Mouse (Mus musculus): ENCODE measurements around the gene Psmd8. TPM values are rescaled to one million over a fixed set of nuclear protein-coding genes. Genes with fewer than 3 reads are reported as not detected.
"Not testable (repeated sequence)": the region's sequence is repeated elsewhere in the genome, so short reads cannot be mapped to it uniquely, and the experiment has no call there.

The Psmd8 gene
- polyA plus RNA-seq, 1 experiment: 127 TPM

- WGBS: 38% methylated on average over 7 of the region's 7 CpGs
Measured at GRCm38 (mm10) chr7:29146625-29147367, 33.7 kb downstream of the Psmd8 start.

GRCm38 (mm10) chr7:29144006-29144405 is 36.5 kb downstream of the Psmd8 start:
- Histone ChIP-seq H3K4me3 (ENCODE audit: low read depth, low read length) (no peak overlapping the region), H3K36me3 (ENCODE audit: control insufficient read depth, insufficient read depth, low read length) (no peaks in the 10 kb centered on the region), H3K27ac (ENCODE audit: insufficient read depth, low read depth, low read length) (no peak overlapping the region), H3K4me1 (ENCODE audit: control insufficient read depth, insufficient read depth, insufficient read length, low read length) (peaks cover 20% of the 10 kb centered on the region), H3K27me3 (ENCODE audit: control insufficient read depth, insufficient read depth, low read length) (no peaks in the 10 kb centered on the region)
- 84% methylated on average over 4 of the region's 4 CpGs for WGBS
- TF ChIP-seq CTCF (IDR thresholded peaks at IDR 0.05; ENCODE audit: extremely low read depth, insufficient read length, insufficient replicate concordance, low read depth, low read length): no peak
- TF ChIP-seq POLR2A (IDR thresholded peaks at IDR 0.05; ENCODE audit: low read depth, low read length): no peak

More at GRCm38 (mm10) chr7:29146625-29147367, 33.7 kb downstream of the Psmd8 start:
- Histone ChIP-seq H3K4me3 (ENCODE audit: low read depth, low read length) (no peak overlapping the region), H3K36me3 (ENCODE audit: control insufficient read depth, insufficient read depth, low read length) (no peaks in the 10 kb centered on the region), H3K27ac (ENCODE audit: insufficient read depth, low read depth, low read length) (peak overlapping the region; percentile 79), H3K27me3 (ENCODE audit: control insufficient read depth, insufficient read depth, low read length) (no peaks in the 10 kb centered on the region), H3K4me1 (ENCODE audit: control insufficient read depth, insufficient read depth, insufficient read length, low read length) (peaks cover 20% of the 10 kb centered on the region)
- TF ChIP-seq POLR2A (IDR thresholded peaks at IDR 0.05; ENCODE audit: low read depth, low read length) (no peak), CTCF (IDR thresholded peaks at IDR 0.05; ENCODE audit: extremely low read depth, insufficient read length, insufficient replicate concordance, low read depth, low read length) (no peak)

GRCm38 (mm10) chr7:29141416-29141815 is 39.1 kb downstream of the Psmd8 start:
- H3K27me3 ChIP-seq (ENCODE audit: control insufficient read depth, insufficient read depth, low read length): no peaks in the 10 kb centered on the region
- TF ChIP-seq CTCF (IDR thresholded peaks at IDR 0.05; ENCODE audit: extremely low read depth, insufficient read length, insufficient replicate concordance, low read depth, low read length): no peak
- no peak for TF ChIP-seq POLR2A (IDR thresholded peaks at IDR 0.05; ENCODE audit: low read depth, low read length)
- H3K4me3 ChIP-seq (ENCODE audit: low read depth, low read length): no peak overlapping the region
- H3K36me3 ChIP-seq (ENCODE audit: control insufficient read depth, insufficient read depth, low read length): no peaks in the 10 kb centered on the region
- 67% methylated on average over 8 of the region's 8 CpGs for WGBS
- no peak overlapping the region for H3K27ac ChIP-seq (ENCODE audit: insufficient read depth, low read depth, low read length)
- H3K4me1 ChIP-seq (ENCODE audit: control insufficient read depth, insufficient read depth, insufficient read length, low read length): peaks cover 4% of the 10 kb centered on the region

GRCm38 (mm10) chr7:29139237-29139636 is 41.3 kb downstream of the Psmd8 start:
- WGBS: 83% methylated on average over 3 of the region's 4 CpGs
- H3K36me3 ChIP-seq (ENCODE audit: control insufficient read depth, insufficient read depth, low read length): not testable (repeated sequence)

GRCm38 (mm10) chr7:29137429-29137828 is 43.1 kb downstream of the Psmd8 start:
- TF ChIP-seq POLR2A (IDR thresholded peaks at IDR 0.05; ENCODE audit: low read depth, low read length): no peak
- TF ChIP-seq CTCF (IDR thresholded peaks at IDR 0.05; ENCODE audit: extremely low read depth, insufficient read length, insufficient replicate concordance, low read depth, low read length): no peak
- H3K27me3 ChIP-seq (ENCODE audit: control insufficient read depth, insufficient read depth, low read length): 0 out of 2 replicates have a peak, but pooled peaks cover 7% of the 10 kb centered on the region
- H3K36me3 ChIP-seq (ENCODE audit: control insufficient read depth, insufficient read depth, low read length): no peaks in the 10 kb centered on the region
- H3K4me3 ChIP-seq (ENCODE audit: low read depth, low read length): no peak overlapping the region
- no peaks in the 10 kb centered on the region for H3K4me1 ChIP-seq (ENCODE audit: control insufficient read depth, insufficient read depth, insufficient read length, low read length)
- no peak overlapping the region for H3K27ac ChIP-seq (ENCODE audit: insufficient read depth, low read depth, low read length)
- WGBS: 36% methylated on average over 16 of the region's 16 CpGs

More at GRCm38 (mm10) chr7:29139237-29139636, 41.3 kb downstream of the Psmd8 start:
- not testable (repeated sequence) for H3K27ac ChIP-seq (ENCODE audit: insufficient read depth, low read depth, low read length); H3K27me3 ChIP-seq (ENCODE audit: control insufficient read depth, insufficient read depth, low read length); H3K4me3 ChIP-seq (ENCODE audit: low read depth, low read length); H3K4me1 ChIP-seq (ENCODE audit: control insufficient read depth, insufficient read depth, insufficient read length, low read length)

- Histone ChIP-seq H3K27ac (ENCODE audit: insufficient read depth, low read depth, low read length) (no peak within 1 kb of the TSS), H3K4me3 (ENCODE audit: low read depth, low read length) (peak within 1 kb of the TSS; percentile 44)
- TF ChIP-seq POLR2A (IDR thresholded peaks at IDR 0.05; ENCODE audit: low read depth, low read length): no peak
- TF ChIP-seq CTCF (IDR thresholded peaks at IDR 0.05; ENCODE audit: extremely low read depth, insufficient read length, insufficient replicate concordance, low read depth, low read length): no peak
Measured at GRCm38 (mm10) chr7:29134693-29135386, 45.7 kb downstream of the Psmd8 start, which contains the start of gene Rasgrp4. Gene Rasgrp4, plus strand, starts transcription at chr7:29134851.

GRCm38 (mm10) chr7:29134230-29134629 is 46.3 kb downstream of the Psmd8 start:
- no peak for TF ChIP-seq CTCF (IDR thresholded peaks at IDR 0.05; ENCODE audit: extremely low read depth, insufficient read length, insufficient replicate concordance, low read depth, low read length)
- no peak for TF ChIP-seq POLR2A (IDR thresholded peaks at IDR 0.05; ENCODE audit: low read depth, low read length)
- Histone ChIP-seq H3K27me3 (ENCODE audit: control insufficient read depth, insufficient read depth, low read length) (0 out of 2 replicates have a peak, but pooled peaks cover 7% of the 10 kb centered on the region), H3K4me3 (ENCODE audit: low read depth, low read length) (no peak overlapping the region), H3K27ac (ENCODE audit: insufficient read depth, low read depth, low read length) (no peak overlapping the region), H3K4me1 (ENCODE audit: control insufficient read depth, insufficient read depth, insufficient read length, low read length) (no peaks in the 10 kb centered on the region), H3K36me3 (ENCODE audit: control insufficient read depth, insufficient read depth, low read length) (no peaks in the 10 kb centered on the region)
- 15% methylated on average over 4 of the region's 4 CpGs for WGBS

More at GRCm38 (mm10) chr7:29134693-29135386, 45.7 kb downstream of the Psmd8 start, which contains the start of gene Rasgrp4:
- no peaks in the 10 kb centered on the region for H3K4me1 ChIP-seq (ENCODE audit: control insufficient read depth, insufficient read depth, insufficient read length, low read length)
- 0 out of 2 replicates have a peak, but pooled peaks cover 7% of the 10 kb centered on the region for H3K27me3 ChIP-seq (ENCODE audit: control insufficient read depth, insufficient read depth, low read length)
- 3% methylated on average over 17 of the region's 20 CpGs for WGBS
- H3K36me3 ChIP-seq (ENCODE audit: control insufficient read depth, insufficient read depth, low read length): no peaks in the 10 kb centered on the region
